Mouse (Mus musculus) kidney, embryonic 16.5 days (tissue): Measurements from ENCODE around the gene Sema7a. TPM values are rescaled to one million over a fixed set of nuclear protein-coding genes. Genes with fewer than 3 reads are reported as not detected.

ENCODE experiments used
- ATAC-seq: fragments of 200-750 bp; cut with Nextera tagmentation; 2 replicates; pipeline ENCODE4 v1.8.0; 2017; ENCODE audit warnings: moderate TSS enrichment; ENCODE audit not compliant: low FRiP score, low TSS enrichment
- H3K27ac ChIP-seq: fragments of 300-500 bp; sonication (generic); 2 replicates; pipeline ENCODE4 v1.5.1; 2014; ENCODE audit warnings: low read length
- H3K27me3 ChIP-seq: fragments of 300-500 bp; sonication (generic); 2 replicates; pipeline ENCODE4 v1.6.1; 2014; ENCODE audit warnings: low read length, control low read depth, mixed read lengths; ENCODE audit not compliant: insufficient read depth
- H3K36me3 ChIP-seq: fragments of 300-500 bp; sonication (generic); 2 replicates; pipeline ENCODE4 v1.6.1; 2014; ENCODE audit warnings: low read length, control low read depth, mixed read lengths; ENCODE audit not compliant: insufficient read depth
- H3K4me1 ChIP-seq: fragments of 300-500 bp; sonication (generic); 2 replicates; pipeline ENCODE4 v1.6.1; 2014; ENCODE audit warnings: low read length, control low read depth, mixed read lengths; ENCODE audit not compliant: insufficient read depth
- H3K4me2 ChIP-seq: fragments of 300-500 bp; sonication (generic); replicated peaks from 2 replicates; pipeline ENCODE4 v1.6.1; 2014; ENCODE audit warnings: low read depth, low read length
- H3K4me3 ChIP-seq: fragments of 300-500 bp; sonication (generic); 2 replicates; pipeline ENCODE4 v1.5.1; 2014; ENCODE audit warnings: mild to moderate bottlenecking, low read length
- H3K9ac ChIP-seq: fragments of 300-500 bp; sonication (generic); replicated peaks from 2 replicates; pipeline ENCODE4 v1.6.1; 2014; ENCODE audit warnings: low read length
- H3K9me3 ChIP-seq: fragments of 300-500 bp; sonication (generic); 2 replicates; pipeline ENCODE4 v1.6.1; 2016; ENCODE audit warnings: low read length, control low read depth
- WGBS: fragments of 180-500 bp; shearing (Covaris S2); extraction: QIAGEN DNeasy Blood & Tissue Kit; methylation state at CpG from one replicate; pipeline ENCODE4 v1.1.7; 2014; 5-methylcytosine and 5-hydroxymethylcytosine counted together
- polyA plus RNA-seq: library from polyadenylated mRNA; unstranded; fragments of >200 nt; fragmentation: Nextera tagmentation; extraction: Ambion mirVana; gene quantifications from 2 replicates; pipeline ENCODE4 v1.2.1, GENCODE M21; 2015

Sema7a gene
- polyA plus RNA-seq, 1 experiment from 2014 or later = 0.56 TPM

DNA sequence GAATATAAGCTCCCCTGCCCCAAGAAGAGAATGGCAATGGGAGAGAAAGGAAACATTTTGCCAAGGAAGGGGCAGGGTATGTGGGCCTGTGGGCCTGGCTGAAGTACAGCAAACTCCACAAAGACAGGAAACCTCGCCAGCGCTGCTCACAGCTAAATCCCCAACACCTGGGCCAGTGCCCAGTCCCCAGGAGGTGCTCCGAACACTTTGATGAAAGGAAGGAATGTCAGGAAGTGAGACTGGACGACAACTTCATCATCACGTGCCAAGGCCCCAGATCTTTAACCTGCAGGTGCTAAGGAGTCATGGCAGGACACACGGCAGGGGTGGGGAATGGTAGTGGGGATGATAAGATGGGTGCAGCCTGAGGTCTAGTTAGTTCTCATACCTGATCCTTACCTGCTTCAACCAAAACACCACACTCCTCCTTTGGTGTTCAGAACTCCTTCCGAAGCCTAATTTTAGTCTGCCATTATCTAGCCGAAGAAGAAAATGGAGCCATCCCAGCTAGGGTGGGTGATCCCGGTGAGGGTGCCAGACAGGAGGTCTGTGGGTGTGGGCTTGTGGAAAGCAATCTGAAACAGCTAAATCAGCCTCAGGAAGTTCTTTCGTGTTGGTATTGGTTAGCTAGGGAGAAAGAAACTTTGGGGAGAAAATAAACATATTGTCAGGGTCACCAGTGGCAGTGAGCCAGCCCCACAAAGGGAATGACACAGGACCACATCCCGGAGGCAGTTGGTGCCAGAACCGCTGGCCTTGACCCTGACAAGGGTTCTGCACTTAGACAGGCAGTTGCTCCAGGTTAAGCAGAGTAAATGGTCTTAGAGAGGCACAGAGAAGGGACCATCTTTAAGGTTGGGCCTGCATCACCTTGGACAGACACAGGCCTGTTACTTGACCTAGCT is 25.6 kb downstream of the Sema7a start:
- Histone ChIP-seq H3K4me3 (no peak overlapping the region), H3K36me3 (no peaks in the 10 kb centered on the region), H3K4me2 (no peak overlapping the region), H3K9ac (no peak overlapping the region), H3K4me1 (peaks cover 16% of the 10 kb centered on the region), H3K9me3 (no peaks in the 10 kb centered on the region), H3K27me3 (no peaks in the 10 kb centered on the region), H3K27ac (no peak overlapping the region)
- 66% methylated on average over 12 of the region's 12 CpGs for WGBS
- ATAC-seq = no peak

DNA sequence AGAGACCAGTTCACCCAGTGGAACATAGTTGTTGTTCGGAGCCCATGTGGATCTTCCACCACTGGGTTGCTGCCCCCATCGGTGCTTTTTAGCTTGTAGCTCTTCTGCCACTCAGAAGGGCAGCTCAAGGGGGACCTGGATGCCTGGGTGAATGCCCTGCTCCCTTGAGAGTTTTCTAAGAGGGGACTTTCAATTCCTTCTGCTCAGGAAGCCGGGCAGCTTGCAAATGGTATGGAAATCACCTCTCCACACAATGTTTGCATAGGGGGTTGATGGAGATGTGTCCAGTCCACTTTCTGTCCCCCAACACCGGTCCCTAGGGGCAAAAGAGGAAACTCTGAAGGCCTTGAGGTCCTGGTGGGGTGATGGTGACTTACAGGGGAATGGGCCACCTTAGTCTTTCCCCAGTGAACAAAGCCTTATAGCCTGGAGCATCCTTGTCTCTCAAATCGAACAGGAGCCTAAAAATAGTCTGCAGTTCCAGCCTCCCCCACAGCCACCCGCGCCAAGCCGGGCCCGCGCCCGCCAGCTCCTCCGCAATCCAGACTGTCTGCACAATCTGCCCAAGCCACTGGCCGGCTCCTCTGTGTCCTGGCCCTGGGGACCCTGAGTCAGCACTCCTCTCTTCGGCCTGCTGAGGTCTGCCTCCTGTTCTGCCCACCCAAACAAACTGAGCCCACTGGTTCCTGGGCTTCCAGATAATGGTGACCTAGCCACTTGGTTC is 27.5 kb downstream of the Sema7a start:
- 62% methylated on average over 14 of the region's 14 CpGs for WGBS
- H3K27ac ChIP-seq = no peak overlapping the region
- no peak overlapping the region for H3K9ac ChIP-seq
- H3K4me2 ChIP-seq = no peak overlapping the region
- no peak overlapping the region for H3K4me3 ChIP-seq
- no peaks in the 10 kb centered on the region for H3K27me3 ChIP-seq
- ATAC-seq = no peak
- H3K4me1 ChIP-seq = peaks cover 9% of the 10 kb centered on the region
- no peaks in the 10 kb centered on the region for H3K9me3 ChIP-seq
- no peaks in the 10 kb centered on the region for H3K36me3 ChIP-seq

DNA sequence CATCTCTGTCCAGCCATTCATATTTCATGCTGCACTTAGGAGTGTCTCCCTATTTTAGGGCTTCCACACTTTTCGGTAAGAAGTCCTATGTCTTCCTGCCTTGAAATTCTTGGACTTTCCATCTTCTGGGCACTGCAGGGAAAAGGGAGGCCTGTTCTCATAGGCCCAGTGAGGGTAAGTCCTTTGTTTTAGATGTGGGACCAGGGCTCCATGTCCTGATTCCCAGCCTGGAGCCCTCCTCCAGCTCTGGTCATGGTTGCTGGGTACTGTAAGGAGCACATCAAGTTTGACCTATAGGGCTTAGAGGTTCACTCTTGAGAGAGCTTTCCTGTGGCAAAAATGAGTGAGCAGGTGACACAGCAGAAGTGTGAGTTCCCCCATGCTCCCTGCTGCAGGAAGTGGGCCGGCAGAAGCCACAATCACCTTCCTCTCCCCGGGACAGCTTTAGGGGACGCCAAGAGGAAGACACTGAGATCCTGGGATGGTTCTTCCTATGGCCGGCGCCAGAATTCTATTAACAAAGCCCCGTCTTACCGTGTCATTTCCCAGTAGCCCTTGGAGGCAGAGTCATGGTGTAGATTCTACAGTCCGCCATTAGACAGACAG is 28.4 kb downstream of the Sema7a start:
- H3K4me2 ChIP-seq = no peak overlapping the region
- no peaks in the 10 kb centered on the region for H3K27me3 ChIP-seq
- no peak overlapping the region for H3K27ac ChIP-seq
- 79% methylated on average over 9 of the region's 9 CpGs for WGBS
- no peak overlapping the region for H3K9ac ChIP-seq
- peaks cover 8% of the 10 kb centered on the region; the same call in 1 of the 2 replicates for H3K4me1 ChIP-seq
- H3K36me3 ChIP-seq = no peaks in the 10 kb centered on the region
- no peaks in the 10 kb centered on the region for H3K9me3 ChIP-seq
- no peak overlapping the region for H3K4me3 ChIP-seq
- no peak for ATAC-seq

DNA sequence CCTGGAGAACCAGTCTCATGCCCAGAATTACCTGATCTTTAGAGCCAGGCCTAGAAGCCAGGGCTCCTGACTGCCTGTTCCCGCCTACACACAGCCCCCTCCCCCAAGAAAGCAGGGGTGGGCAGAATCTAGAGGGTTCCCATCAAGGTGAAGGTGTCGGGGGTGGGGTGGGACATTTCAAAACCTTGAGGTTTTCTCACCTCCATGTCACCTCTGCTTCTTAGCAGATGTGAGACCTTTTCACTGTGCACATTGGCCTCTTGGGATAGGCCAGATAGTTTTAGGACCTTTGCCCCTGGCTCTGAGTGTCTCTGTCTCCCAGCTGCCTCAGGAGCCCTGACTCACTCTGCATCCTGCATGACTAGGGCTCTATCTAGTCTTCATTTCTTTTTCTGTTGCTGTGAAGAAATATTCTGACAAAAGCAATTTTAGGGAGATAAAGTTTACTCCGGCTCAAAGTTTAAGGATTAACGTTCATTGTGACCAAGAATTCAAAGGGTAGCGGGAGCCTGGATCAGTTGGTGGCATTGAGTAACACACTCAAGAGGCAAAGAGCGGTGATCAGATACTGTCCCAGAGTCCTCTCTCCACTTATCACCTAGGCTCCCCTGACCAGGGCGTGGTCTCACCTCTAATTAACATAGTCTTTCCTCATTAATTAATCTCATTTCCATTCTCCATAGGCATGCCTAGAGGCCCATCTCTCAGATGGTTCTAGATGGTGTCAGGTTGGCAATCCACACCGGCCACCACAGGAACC is 29.1 kb downstream of the Sema7a start:
- no peak overlapping the region for H3K9ac ChIP-seq
- WGBS = 90% methylated on average over 8 of the region's 8 CpGs
- no peaks in the 10 kb centered on the region for H3K9me3 ChIP-seq
- peaks cover 8% of the 10 kb centered on the region; the same call in 1 of the 2 replicates for H3K4me1 ChIP-seq
- no peaks in the 10 kb centered on the region for H3K27me3 ChIP-seq
- H3K4me2 ChIP-seq = no peak overlapping the region
- no peak overlapping the region for H3K4me3 ChIP-seq
- H3K27ac ChIP-seq = no peak overlapping the region
- ATAC-seq = no peak
- H3K36me3 ChIP-seq = no peaks in the 10 kb centered on the region

DNA sequence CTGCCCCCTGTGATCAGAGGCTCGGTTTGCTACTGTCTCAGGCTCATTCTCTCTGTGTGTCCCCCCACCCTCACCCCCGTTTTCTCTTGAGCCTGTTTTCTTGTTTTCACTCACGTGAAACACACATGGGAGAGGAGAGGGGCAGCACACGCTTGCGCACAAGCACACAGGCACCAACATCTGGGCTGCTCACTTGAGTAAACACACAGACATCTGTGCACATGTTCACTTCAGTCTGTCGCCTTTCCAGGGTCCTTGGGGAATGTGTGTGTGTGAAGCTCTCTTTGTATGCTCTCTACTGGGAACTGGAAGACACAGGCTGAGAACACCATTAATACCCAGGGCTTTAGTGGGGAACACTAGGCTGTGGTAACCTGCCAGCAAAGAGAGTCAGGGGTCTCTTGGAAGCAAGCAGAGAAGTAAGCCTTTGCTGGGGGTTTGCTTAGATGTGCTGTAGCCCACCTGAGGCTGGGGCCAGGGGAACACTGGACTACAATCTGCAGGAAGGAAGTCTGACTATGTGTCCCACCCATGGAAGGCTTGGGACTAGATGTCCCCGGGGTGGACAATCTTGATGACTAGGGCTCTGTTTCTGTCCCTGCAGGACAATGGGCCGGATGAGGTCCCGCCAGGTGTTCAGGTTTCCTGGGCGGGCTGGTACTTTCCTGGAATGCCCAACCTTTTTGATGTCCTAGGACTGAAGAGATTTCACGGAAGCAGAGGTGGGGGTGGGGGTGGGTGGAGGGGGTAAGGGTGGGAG is 30.0 kb downstream of the Sema7a start:
- no peaks in the 10 kb centered on the region for H3K9me3 ChIP-seq
- peaks cover 8% of the 10 kb centered on the region; the same call in 1 of the 2 replicates for H3K4me1 ChIP-seq
- no peaks in the 10 kb centered on the region for H3K36me3 ChIP-seq
- no peak overlapping the region for H3K4me2 ChIP-seq
- no peak overlapping the region for H3K27ac ChIP-seq
- H3K4me3 ChIP-seq = no peak overlapping the region
- 75% methylated on average over 11 of the region's 11 CpGs for WGBS
- no peak overlapping the region for H3K9ac ChIP-seq
- no peaks in the 10 kb centered on the region for H3K27me3 ChIP-seq
- ATAC-seq = no peak

DNA sequence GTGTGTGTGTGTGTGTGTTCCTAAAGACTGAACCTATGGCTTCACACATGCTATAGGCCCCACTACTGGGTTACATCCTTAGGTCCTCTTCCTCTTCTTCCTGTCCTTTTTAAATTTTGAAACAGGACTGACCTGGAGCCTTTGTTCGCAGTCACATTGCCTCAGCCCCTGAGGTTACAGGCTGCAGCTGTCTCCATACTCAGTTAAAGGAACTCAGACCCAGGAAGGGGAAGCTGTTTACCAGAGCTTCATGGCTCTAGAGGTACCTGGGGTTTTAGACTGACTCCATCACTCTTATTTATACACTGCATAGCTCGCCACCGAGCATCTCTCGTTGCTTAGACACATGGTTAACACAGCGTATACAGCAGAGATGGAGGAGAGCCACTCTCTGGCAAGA is 31.5 kb downstream of the Sema7a start:
- Histone ChIP-seq H3K9me3 (no peaks in the 10 kb centered on the region), H3K9ac (no peak overlapping the region), H3K36me3 (no peaks in the 10 kb centered on the region), H3K4me2 (no peak overlapping the region), H3K27ac (no peak overlapping the region), H3K27me3 (no peaks in the 10 kb centered on the region), H3K4me1 (peaks cover 8% of the 10 kb centered on the region; the same call in 1 of the 2 replicates), H3K4me3 (no peak overlapping the region)
- ATAC-seq = no peak
- 90% methylated on average over 5 of the region's 5 CpGs for WGBS

DNA sequence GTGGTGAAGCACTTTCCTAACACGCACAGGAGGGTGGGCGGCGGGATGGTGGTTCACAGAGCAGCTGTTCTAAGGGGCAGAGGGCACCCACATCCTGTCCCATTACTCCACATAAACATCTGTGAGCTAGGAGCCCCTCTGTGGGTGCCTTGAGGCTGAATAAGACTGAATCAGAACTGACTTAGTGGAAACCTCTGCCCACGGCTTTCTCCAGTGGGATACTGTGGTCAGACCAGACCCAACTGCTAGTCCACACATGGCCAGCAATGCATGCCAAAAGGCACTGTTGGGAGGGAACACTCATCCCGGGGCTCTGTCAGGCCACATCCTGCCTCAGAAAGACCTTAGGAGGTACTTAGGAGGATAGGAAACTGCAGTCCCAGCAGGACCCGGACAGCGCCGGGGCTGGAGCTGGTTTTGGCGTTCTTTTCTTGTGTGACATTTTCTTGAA is 32.3 kb downstream of the Sema7a start:
- ATAC-seq = no peak
- no peak overlapping the region for H3K4me3 ChIP-seq
- H3K4me1 ChIP-seq = peaks cover 8% of the 10 kb centered on the region; the same call in 1 of the 2 replicates
- 48% methylated on average over 9 of the region's 9 CpGs for WGBS
- 0 out of 2 replicates have a peak, but pooled peaks cover 2% of the 10 kb centered on the region for H3K9me3 ChIP-seq
- H3K9ac ChIP-seq = no peak overlapping the region
- H3K27ac ChIP-seq = no peak overlapping the region
- H3K4me2 ChIP-seq = no peak overlapping the region
- no peaks in the 10 kb centered on the region for H3K36me3 ChIP-seq
- H3K27me3 ChIP-seq = no peaks in the 10 kb centered on the region

DNA sequence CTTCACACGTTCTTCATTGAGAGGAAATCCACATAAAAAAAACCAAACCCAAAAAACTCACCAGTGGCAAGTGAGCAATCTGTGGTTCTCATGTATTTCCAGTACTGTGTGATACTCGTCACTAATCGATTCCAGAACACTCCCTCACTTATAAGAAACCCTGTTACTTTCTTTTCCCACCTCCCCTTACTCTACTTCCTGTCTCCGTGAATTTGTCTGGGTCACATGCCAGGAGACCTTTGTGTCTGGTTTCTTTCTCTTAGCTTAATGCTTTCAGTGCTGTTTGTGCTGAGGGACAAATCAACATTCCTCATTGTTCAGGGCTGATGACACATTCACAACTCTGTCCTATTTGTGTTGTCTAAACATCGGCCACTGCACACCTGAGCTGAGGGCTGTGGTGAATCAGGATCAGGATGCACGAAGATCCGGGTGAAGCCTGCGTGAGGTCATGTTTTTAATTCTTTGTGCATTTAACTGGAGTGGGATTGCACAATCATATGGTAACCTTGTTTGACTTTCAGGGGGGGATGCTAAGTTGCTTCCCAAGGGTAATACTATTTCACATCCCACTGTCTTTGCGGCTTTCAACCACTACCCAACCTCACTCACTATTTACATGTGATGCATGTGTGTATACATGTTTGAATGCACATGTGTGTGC is 33.0 kb downstream of the Sema7a start:
- Histone ChIP-seq H3K4me3 (no peak overlapping the region), H3K4me1 (peaks cover 5% of the 10 kb centered on the region; the same call in 1 of the 2 replicates), H3K9ac (no peak overlapping the region), H3K27ac (no peak overlapping the region), H3K27me3 (no peaks in the 10 kb centered on the region), H3K36me3 (no peaks in the 10 kb centered on the region), H3K9me3 (0 out of 2 replicates have a peak, but pooled peaks cover 6% of the 10 kb centered on the region), H3K4me2 (no peak overlapping the region)
- WGBS = 58% methylated on average over 9 of the region's 9 CpGs
- no peak for ATAC-seq
